Mouse (Mus musculus): ENCODE results near the gene 4930513O06Rik.

The 4930513O06Rik gene

DNA sequence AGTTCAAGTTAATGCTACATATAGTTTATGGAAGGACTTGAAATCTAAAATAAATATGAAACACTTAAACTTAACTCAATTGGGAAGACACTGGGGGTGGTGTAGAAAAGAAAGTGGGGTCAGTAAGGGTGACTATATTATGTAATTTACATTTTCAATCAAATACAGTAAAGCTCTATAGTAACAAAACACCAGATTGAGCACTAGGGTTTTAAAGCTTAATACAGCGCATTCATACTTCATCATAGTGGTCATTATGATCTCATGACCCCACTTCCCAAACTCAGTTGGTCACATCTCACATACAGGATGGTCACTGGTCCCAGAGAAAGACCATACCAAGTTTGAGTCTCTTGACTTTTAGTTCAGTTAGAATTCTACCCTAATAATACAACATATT, at the start of gene 4930513O06Rik:
4930513O06Rik (plus strand) TSS at position 301 of the 400 bp plus-strand sequence.
- DNase-seq: no peak

DNA sequence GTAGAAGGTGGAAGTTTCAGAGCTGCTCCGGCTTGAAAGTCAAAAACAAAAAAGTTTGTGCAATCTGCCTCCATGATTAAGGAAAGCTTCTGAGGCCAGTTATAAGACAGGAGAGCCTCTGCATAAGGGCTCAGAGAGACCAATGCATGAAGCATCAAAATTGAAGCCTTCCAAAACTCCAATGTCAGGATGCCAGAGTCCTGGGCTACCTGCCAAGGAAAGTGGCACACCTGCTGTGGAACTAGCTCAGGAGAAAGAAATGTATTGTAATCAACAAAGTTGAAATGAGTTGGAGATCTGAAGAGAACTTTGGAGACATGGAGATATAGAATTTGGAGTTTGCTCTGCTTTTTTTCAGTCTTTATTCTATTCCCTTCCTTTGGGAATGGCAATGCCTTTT, 48.4 kb upstream of the 4930513O06Rik start:
- no peak for DNase-seq

DNA sequence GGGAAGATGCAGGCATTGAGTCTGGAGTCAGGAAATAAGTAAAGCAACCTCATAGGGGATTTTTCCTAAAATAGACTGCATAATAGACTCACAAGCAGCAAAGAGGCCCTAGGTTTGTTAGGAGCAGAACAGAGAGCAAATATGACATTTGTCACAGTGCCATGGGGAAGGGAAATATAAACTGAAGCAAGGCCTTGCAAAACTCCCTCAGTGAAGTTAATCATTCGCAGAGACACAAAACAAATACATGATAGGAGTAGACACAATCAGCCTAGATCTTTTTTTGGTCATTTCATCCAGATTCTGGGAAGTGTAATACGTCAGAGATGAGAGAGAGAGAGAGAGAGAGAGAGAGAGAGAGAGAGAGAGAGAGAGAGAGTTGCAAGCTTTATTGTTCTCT, 46.7 kb upstream of the 4930513O06Rik start:
- DNase-seq: no peak

GRCm38 (mm10) chrX:139041148-139041547, 44.9 kb upstream of the 4930513O06Rik start:
- DNase-seq: no peak

DNA sequence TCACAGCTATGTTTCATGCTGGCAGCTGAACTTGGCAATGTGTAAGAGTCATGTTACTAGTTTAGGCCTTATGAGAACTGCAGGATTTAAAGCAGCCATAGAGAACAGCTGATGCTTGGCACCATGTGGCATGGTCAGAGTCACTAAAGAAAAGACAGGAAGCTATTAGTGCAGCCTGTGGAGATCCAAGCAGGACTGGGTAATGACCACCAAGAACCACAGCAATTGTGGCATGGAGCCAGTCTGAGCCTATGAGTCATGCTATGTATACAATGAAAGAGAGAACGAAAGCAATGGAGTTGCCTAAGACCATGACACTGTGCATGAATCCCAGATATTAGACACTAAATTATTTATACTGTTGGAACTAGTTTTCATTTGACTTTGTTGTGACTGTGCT, 34.1 kb upstream of the 4930513O06Rik start:
- no peak for DNase-seq

GRCm38 (mm10) chrX:139053149-139053548, 32.9 kb upstream of the 4930513O06Rik start:
- no peak for DNase-seq

DNA sequence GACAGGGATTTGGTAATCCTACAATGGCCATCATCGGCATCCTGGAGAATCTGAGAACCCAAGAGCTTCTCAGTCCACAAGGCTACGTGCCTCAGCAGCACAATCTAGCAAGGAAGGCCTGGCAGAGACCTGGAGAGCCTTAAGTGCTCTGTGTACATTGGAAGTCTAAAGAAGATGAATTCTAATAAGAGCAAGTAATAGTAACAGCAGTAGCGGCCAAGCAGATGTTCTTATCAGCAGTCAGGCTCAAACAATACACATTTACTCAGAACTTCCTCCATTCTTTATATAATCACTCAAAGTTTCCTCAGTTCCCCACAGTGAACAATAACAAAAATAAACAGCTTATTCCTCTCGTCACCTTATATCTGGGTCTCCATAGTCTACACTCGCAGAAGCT, 22.0 kb upstream of the 4930513O06Rik start:
- no peak for DNase-seq

- DNase-seq: no peak
These were observed 7.5 kb upstream of the 4930513O06Rik start for GRCm38 (mm10) chrX:139078493-139078892.

DNA sequence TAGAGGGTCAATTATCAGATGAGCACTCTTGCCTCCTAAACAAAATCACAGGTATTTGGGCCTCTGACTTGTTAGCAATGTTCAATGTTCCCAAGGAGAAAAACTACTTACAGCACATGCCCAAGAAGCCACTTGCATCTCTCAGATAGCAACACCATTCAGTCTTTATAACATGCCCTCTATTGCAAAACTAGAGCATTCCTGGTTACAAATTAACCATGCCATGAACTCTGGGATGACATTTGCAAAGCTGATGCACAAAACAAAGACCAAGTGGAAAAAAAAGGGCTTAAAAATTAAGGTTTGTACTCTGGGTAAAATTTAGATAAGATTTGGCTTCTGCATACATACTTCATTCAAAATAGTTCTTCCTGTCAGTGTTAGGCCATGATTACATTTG, 966 bp upstream of the 4930513O06Rik start, which contains the start of gene Serpina7:
Serpina7 (minus strand) TSS at position 160 of the 400 bp plus-strand sequence.
- DNase-seq: no peak

DNA sequence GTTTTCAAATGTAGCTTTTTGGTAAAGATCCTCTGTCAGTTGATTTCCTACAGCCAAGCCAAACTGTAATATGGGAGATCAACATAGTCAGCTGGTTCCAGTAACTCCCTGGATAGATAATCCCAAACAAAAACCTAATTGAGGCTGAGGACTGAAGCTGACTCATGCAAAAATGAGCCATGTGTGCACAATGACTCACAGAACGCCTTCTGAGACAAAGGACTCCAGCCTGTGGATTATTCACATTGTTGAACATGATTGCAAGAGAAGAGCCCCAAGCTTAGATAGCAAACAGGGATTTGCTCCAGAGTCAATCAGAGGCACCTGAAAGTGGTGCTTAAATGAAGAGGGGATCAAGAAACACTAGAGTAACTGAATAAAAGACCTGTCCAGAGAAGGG, 11.2 kb downstream of the 4930513O06Rik start:
- no peak for DNase-seq

DNA sequence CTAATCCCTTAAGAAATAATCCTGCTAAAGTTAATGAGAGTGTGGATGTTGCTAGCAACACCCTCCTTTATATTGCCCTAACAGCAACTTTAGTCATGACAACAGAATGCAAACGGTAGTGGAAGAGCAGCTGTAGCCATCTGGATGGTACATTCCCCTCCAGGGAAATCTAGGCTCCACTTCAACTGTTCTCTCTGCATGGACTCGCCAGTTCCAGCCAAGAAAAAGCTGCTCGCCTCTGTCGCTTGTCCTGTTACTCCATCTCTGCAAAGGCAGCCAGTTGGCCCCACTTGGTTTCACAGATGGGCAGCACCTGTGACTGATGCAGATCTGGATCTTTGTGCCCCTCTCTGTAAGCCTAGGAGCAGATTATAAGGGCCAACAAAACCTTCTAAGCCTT, 48.0 kb downstream of the 4930513O06Rik start:
- DNase-seq: no peak
